Mouse (Mus musculus): ENCODE results near the gene Nlrp5. TPM values are rescaled to one million over a fixed set of nuclear protein-coding genes. Genes with fewer than 3 reads are reported as not detected.

Nlrp5 gene
- total RNA-seq (2023), result not detected in 4 replicates

GRCm38 (mm10) chr7:23385589-23385988 is at the start of gene Nlrp5:
Gene Nlrp5, plus strand, starts transcription at chr7:23385889.

Other genes with a start within 250 kb of the Nlrp5 start
- not detected in 4 replicates for gene Gm10662, start 241.4 kb upstream of the Nlrp5 start, total RNA-seq (2023)
- gene Vmn1r165, start 168.6 kb upstream of the Nlrp5 start, total RNA-seq (2023), result not detected in 4 replicates
- gene Vmn1r166, start 134.2 kb upstream of the Nlrp5 start, total RNA-seq (2023), result not detected in 4 replicates
- not detected in 4 replicates for gene Gm6902, start 107.0 kb upstream of the Nlrp5 start, total RNA-seq (2023)
- gene Nlrp4e, start 84.7 kb upstream of the Nlrp5 start, total RNA-seq (2023), result not detected in 4 replicates
- gene Vmn1r167, start 121.3 kb downstream of the Nlrp5 start, total RNA-seq (2023), result not detected in 4 replicates
- not detected in 4 replicates for gene Vmn1r168, start 153.8 kb downstream of the Nlrp5 start, total RNA-seq (2023)
- gene Vmn1r169, start 189.6 kb downstream of the Nlrp5 start, total RNA-seq (2023), result not detected in 4 replicates
- gene Vmn1r170, start 220.3 kb downstream of the Nlrp5 start, total RNA-seq (2023), result not detected in 4 replicates
- not detected in 4 replicates for gene Vmn1r171, start 244.8 kb downstream of the Nlrp5 start, total RNA-seq (2023)

Data from B cell, adult 62 days (primary cell).